Mouse (Mus musculus) layer of hippocampus, adult 2 months (tissue): ENCODE measurements around the gene Zfp869. TPM values are rescaled to one million over a fixed set of nuclear protein-coding genes. Genes with fewer than 3 reads are reported as not detected.

Source experiments
- DNase-seq, 2 experiments: peaks; one replicate each; pipeline ENCODE4 v3.0.0; 2022; ENCODE audit warnings: low spot score in 2 of 2
- H3K27ac ChIP-seq: fragments of 200-600 bp; 2 replicates; pipeline ENCODE4 v1.8.1; 2022
- H3K4me3 ChIP-seq: fragments of 200-600 bp; 2 replicates; pipeline ENCODE4 v1.8.1; 2022; ENCODE audit warnings: mild to moderate bottlenecking
- CTCF ChIP-seq: fragments of 200-600 bp; conservative IDR thresholded peaks from 2 replicates; pipeline ENCODE4 v1.8.1; 2022; ENCODE audit warnings: antibody characterized with exemption, mild to moderate bottlenecking, moderate library complexity
- total RNA-seq, 2 experiments: library from RNA; stranded (reverse); gene quantifications; 2 replicates each; pipeline ENCODE4 v1.2.3; 2021

The Zfp869 gene
- total RNA-seq, 2 experiments from 2014 or later: 20.1 to 20.6 TPM

DNA sequence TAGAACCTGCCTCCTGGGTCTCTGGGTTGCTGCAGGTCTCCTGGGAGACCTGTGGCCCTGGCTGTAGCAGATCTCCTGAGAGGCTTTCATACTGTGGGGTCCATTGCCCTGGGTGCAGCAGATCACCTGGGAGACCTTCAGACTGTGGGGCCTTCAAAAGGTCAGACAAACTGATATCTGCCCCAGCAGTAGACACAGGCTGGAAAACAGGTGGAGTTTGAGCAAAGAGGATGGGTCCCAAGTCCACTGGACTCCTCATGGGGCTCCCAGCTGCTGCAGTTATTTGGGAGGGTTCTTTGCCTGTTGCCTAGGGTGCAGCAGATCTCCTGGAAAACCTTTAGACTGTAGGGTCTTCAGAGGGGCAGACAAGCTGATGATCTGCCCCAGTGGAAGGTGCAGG is 49.2 kb downstream of the Zfp869 start:
- H3K27ac ChIP-seq: no peak overlapping the region
- TF ChIP-seq CTCF: no peak

More for the DNA sequence above, 49.2 kb downstream of the Zfp869 start:
- no peak overlapping the region for H3K4me3 ChIP-seq
- no peak for DNase-seq

Other genes starting within 250 kb of the Zfp869 start
- gene Gm7697, start 187.7 kb downstream of the Zfp869 start, total RNA-seq: not detected
- 10 to 100 TPM; 19.1 to 19.8 TPM for gene Zfp868, start 85.2 kb downstream of the Zfp869 start, total RNA-seq
- 1 to 10 TPM; 4.8 to 5.6 TPM for gene Zfp964, start 56.2 kb downstream of the Zfp869 start, total RNA-seq
- gene Zfp963, start 39.2 kb upstream of the Zfp869 start, total RNA-seq: 1 to 10 TPM; 4.3 to 5.1 TPM
- gene Gm20422, start 64.2 kb upstream of the Zfp869 start, total RNA-seq: 1 to 10 TPM; 2.8 to 3.5 TPM
- gene Atp13a1, start 80.4 kb upstream of the Zfp869 start, total RNA-seq: 10 to 100 TPM; 40.3 to 41.3 TPM
- 10 to 100 TPM; 28.2 to 28.5 TPM for gene Zfp866, start 80.5 kb upstream of the Zfp869 start, total RNA-seq
- gene Gmip, start 98.0 kb upstream of the Zfp869 start, total RNA-seq: 10 to 100 TPM; 11.1 to 15.7 TPM
- under 1 TPM; 0.47 to 0.64 TPM for gene Lpar2, start 111.7 kb upstream of the Zfp869 start, total RNA-seq
- gene Pbx4, start 121.8 kb upstream of the Zfp869 start, total RNA-seq: 10 to 100 TPM; 15.1 to 18.3 TPM
- gene Cilp2, start 177.0 kb upstream of the Zfp869 start, total RNA-seq: under 1 TPM; 0.69 to 0.72 TPM
- gene Tssk6, start 191.5 kb upstream of the Zfp869 start, total RNA-seq: under 1 TPM in 1 of 2 experiments, not detected in 1; 0.64 TPM
- gene Ndufa13, start 191.8 kb upstream of the Zfp869 start, total RNA-seq: 100 to 1,000 TPM; 154 to 157 TPM
- gene Yjefn3, start 192.0 kb upstream of the Zfp869 start, total RNA-seq: 10 to 100 TPM; 29.3 to 32.5 TPM